Comparison of ENCODE assay signal across 21 mouse cellular contexts in the genomic region with DNA sequence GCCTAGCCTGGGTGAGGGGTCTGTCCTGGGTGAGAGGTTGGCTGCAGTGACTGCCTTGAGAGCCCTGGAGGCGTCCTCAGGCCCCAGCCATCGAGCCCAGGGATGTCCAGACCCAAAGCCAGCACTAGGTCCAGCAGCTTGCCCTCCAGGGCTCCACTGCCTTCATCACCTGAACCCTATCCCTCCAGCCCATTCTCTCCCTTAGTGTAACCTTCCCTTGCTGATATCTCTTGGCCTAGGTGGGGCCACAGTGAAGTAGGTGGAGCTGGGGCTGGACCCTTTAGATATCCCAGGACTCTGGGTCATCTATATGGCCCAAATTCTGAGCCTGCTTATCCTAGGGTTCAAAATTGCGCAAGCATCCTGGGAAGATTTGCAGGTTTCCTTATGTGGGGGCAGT. TPM values are rescaled to one million over a fixed set of nuclear protein-coding genes. Genes with fewer than 3 reads are reported as not detected.
A peak's percentile ranks its signal among the peaks of the same experiment; 100 is the strongest.
DNase-seq lines count a peak whose midpoint lies in the region; ATAC-seq and TF ChIP-seq lines count a peak whose summit lies in the region.
"Had no signal": no experiment of that assay in that cellular context is flagged by ENCODE, and none has a peak within 500 bp of the region (broad histone marks: within the 10 kb centered on the region; RNA-seq: fewer than 3 reads in every experiment).

No protein-coding gene starts in this region.

- TF ChIP-seq CTCF in stomach, postnatal 0 days (IDR thresholded peaks at IDR 0.05; ENCODE audit: low read depth) = no peak

- no peak for DNase-seq in heart, postnatal 25 days (ENCODE audit: low spot score)
- DNase-seq in stomach, postnatal 0 days (ENCODE audit: low spot score) = no peak
- DNase-seq in liver, embryonic 13.5 days = peak; percentile 68
- DNase-seq in adrenal gland, postnatal 10 days = no peak
- DNase-seq in forebrain, embryonic 10.5 days (ENCODE audit: extremely low spot score, low spot score) = no peak
- DNase-seq: adrenal gland, postnatal 25 days; cerebellum, adult 2 months; kidney, adult 9 months; kidney, postnatal 36 days; lung, adult 2 months; thymus, postnatal 14 days had no signal

- intact Hi-C loops in heart, postnatal 25 days (cut with DNase I) = no loop called here

- ATAC-seq in heart, embryonic 12.5 days (ENCODE audit: insufficient number of reproducible peaks, low FRiP score) = peak; percentile 25; the same call in 1 of the 2 replicates
- ATAC-seq in stomach, embryonic 14.5 days (ENCODE audit: insufficient number of reproducible peaks, insufficient read depth, low FRiP score, low read depth) = peak; percentile 2; the same call in 1 of the 2 replicates
- ATAC-seq in stomach, postnatal 0 days (ENCODE audit: low FRiP score, low TSS enrichment) = no peak
- ATAC-seq in liver, embryonic 13.5 days (ENCODE audit: low read depth) = peak; percentile 96
- ATAC-seq in stomach, embryonic 15.5 days (ENCODE audit: insufficient read depth, low FRiP score, low read depth) = peak; percentile 74; the same call in 1 of the 2 replicates
- ATAC-seq: forebrain, embryonic 15.5 days; midbrain, embryonic 15.5 days had no signal

- H3K4me1 ChIP-seq in heart, embryonic 12.5 days (replicated peaks) = no peaks in the 10 kb centered on the region
- H3K4me1 ChIP-seq in stomach, embryonic 14.5 days (ENCODE audit: control insufficient read depth, insufficient read depth, low read length) = no peaks in the 10 kb centered on the region
- H3K4me1 ChIP-seq in stomach, postnatal 0 days (replicated peaks; ENCODE audit: control insufficient read depth, insufficient read depth) = no peaks in the 10 kb centered on the region
- peaks cover 100% of the 10 kb centered on the region for H3K4me1 ChIP-seq in liver, embryonic 13.5 days (replicated peaks)
- H3K4me1 ChIP-seq in stomach, embryonic 15.5 days = peaks cover 5% of the 10 kb centered on the region; the same call in 1 of the 2 replicates
- peaks cover 22% of the 10 kb centered on the region for H3K4me1 ChIP-seq in forebrain, embryonic 10.5 days
- H3K4me1 ChIP-seq: forebrain, embryonic 15.5 days; heart, embryonic 15.5 days; midbrain, embryonic 15.5 days had no signal

- WGBS in heart, embryonic 12.5 days = 72% methylated on average over 3 of the region's 3 CpGs
- WGBS in stomach, embryonic 14.5 days = 75% methylated on average over 3 of the region's 3 CpGs
- WGBS in stomach, postnatal 0 days = 79% methylated on average over 3 of the region's 3 CpGs
- WGBS in liver, embryonic 13.5 days (ENCODE audit: insufficient replicate concordance) = 52% methylated on average over 3 of the region's 3 CpGs
- 66% methylated on average over 3 of the region's 3 CpGs for WGBS in stomach, embryonic 15.5 days
- 76% methylated on average over 3 of the region's 3 CpGs for WGBS in forebrain, embryonic 10.5 days

- no peak for TF ChIP-seq EP300 in stomach, postnatal 0 days (optimal IDR thresholded peaks at IDR 0.05)

- no peak overlapping the region for H3K9ac ChIP-seq in heart, embryonic 12.5 days
- H3K9ac ChIP-seq in stomach, embryonic 14.5 days (replicated peaks; ENCODE audit: low read depth, low read length) = no peak overlapping the region
- no peak overlapping the region for H3K9ac ChIP-seq in stomach, postnatal 0 days (ENCODE audit: low read length)
- peak overlapping the region; percentile 72 for H3K9ac ChIP-seq in liver, embryonic 13.5 days
- H3K9ac ChIP-seq in stomach, embryonic 15.5 days = no peak overlapping the region
- H3K9ac ChIP-seq: forebrain, embryonic 15.5 days; heart, embryonic 15.5 days; midbrain, embryonic 15.5 days had no signal

- no peak overlapping the region for H3K4me3 ChIP-seq in heart, embryonic 12.5 days
- no peak overlapping the region for H3K4me3 ChIP-seq in stomach, embryonic 14.5 days (ENCODE audit: low read depth, low read length)
- H3K4me3 ChIP-seq in stomach, postnatal 0 days (ENCODE audit: low read depth, low read length) = no peak overlapping the region
- peak overlapping the region; percentile 36 for H3K4me3 ChIP-seq in liver, embryonic 13.5 days (replicated peaks)
- H3K4me3 ChIP-seq in stomach, embryonic 15.5 days (replicated peaks) = no peak overlapping the region
- no peak overlapping the region for H3K4me3 ChIP-seq in forebrain, embryonic 10.5 days
- H3K4me3 ChIP-seq: forebrain, embryonic 15.5 days; heart, embryonic 15.5 days; hindbrain, embryonic 10.5 days; megakaryocyte, embryonic 14.5 days; midbrain, embryonic 15.5 days had no signal

- H3K36me3 ChIP-seq in heart, embryonic 12.5 days = no peaks in the 10 kb centered on the region
- no peaks in the 10 kb centered on the region for H3K36me3 ChIP-seq in stomach, embryonic 14.5 days (ENCODE audit: control insufficient read depth, insufficient read depth, low read length)
- H3K36me3 ChIP-seq in stomach, postnatal 0 days (ENCODE audit: control insufficient read depth, insufficient read depth, low read length) = no peaks in the 10 kb centered on the region
- peaks cover 7% of the 10 kb centered on the region for H3K36me3 ChIP-seq in liver, embryonic 13.5 days
- H3K36me3 ChIP-seq in stomach, embryonic 15.5 days = no peaks in the 10 kb centered on the region
- no peaks in the 10 kb centered on the region for H3K36me3 ChIP-seq in forebrain, embryonic 10.5 days (replicated peaks)
- H3K36me3 ChIP-seq: forebrain, embryonic 15.5 days; heart, embryonic 15.5 days; midbrain, embryonic 15.5 days had no signal

- no peak overlapping the region for H3K27ac ChIP-seq in heart, embryonic 12.5 days (ENCODE audit: poor library complexity, severe bottlenecking)
- no peak overlapping the region for H3K27ac ChIP-seq in stomach, embryonic 14.5 days (ENCODE audit: low read length)
- no peak overlapping the region for H3K27ac ChIP-seq in stomach, postnatal 0 days (replicated peaks)
- H3K27ac ChIP-seq in liver, embryonic 13.5 days = peak overlapping the region; percentile 93
- no peak overlapping the region for H3K27ac ChIP-seq in stomach, embryonic 15.5 days
- no peak overlapping the region for H3K27ac ChIP-seq in forebrain, embryonic 10.5 days
- H3K27ac ChIP-seq: forebrain, embryonic 15.5 days; heart, embryonic 15.5 days; hindbrain, embryonic 10.5 days; midbrain, embryonic 15.5 days had no signal

- H3K9me3 ChIP-seq in heart, embryonic 12.5 days (replicated peaks) = no peaks in the 10 kb centered on the region
- H3K9me3 ChIP-seq in stomach, embryonic 14.5 days (ENCODE audit: control insufficient read depth, low read depth, low read length) = no peaks in the 10 kb centered on the region
- no peaks in the 10 kb centered on the region for H3K9me3 ChIP-seq in stomach, postnatal 0 days (ENCODE audit: control insufficient read depth, low read length)
- no peaks in the 10 kb centered on the region for H3K9me3 ChIP-seq in liver, embryonic 13.5 days (replicated peaks)
- no peaks in the 10 kb centered on the region for H3K9me3 ChIP-seq in stomach, embryonic 15.5 days
- H3K9me3 ChIP-seq in forebrain, embryonic 10.5 days = no peaks in the 10 kb centered on the region
- H3K9me3 ChIP-seq: forebrain, embryonic 15.5 days; heart, embryonic 15.5 days; hindbrain, embryonic 10.5 days; megakaryocyte, embryonic 14.5 days; midbrain, embryonic 15.5 days had no signal

- peaks cover 10% of the 10 kb centered on the region; the same call in 1 of the 2 replicates for H3K27me3 ChIP-seq in heart, embryonic 12.5 days (replicated peaks)
- no peaks in the 10 kb centered on the region for H3K27me3 ChIP-seq in stomach, embryonic 14.5 days (ENCODE audit: control insufficient read depth, insufficient read depth, low read length)
- no peaks in the 10 kb centered on the region for H3K27me3 ChIP-seq in stomach, postnatal 0 days (ENCODE audit: control insufficient read depth, insufficient read depth, low read length)
- H3K27me3 ChIP-seq in liver, embryonic 13.5 days = no peaks in the 10 kb centered on the region
- H3K27me3 ChIP-seq in stomach, embryonic 15.5 days (replicated peaks) = no peaks in the 10 kb centered on the region
- no peaks in the 10 kb centered on the region for H3K27me3 ChIP-seq in forebrain, embryonic 10.5 days (ENCODE audit: poor library complexity, severe bottlenecking)
- H3K27me3 ChIP-seq: forebrain, embryonic 15.5 days; heart, embryonic 15.5 days; midbrain, embryonic 15.5 days had no signal

- H3K4me2 ChIP-seq in heart, embryonic 12.5 days = no peak overlapping the region
- no peak overlapping the region for H3K4me2 ChIP-seq in stomach, embryonic 14.5 days (replicated peaks; ENCODE audit: low read depth, low read length)
- H3K4me2 ChIP-seq in stomach, postnatal 0 days (replicated peaks; ENCODE audit: low read depth) = no peak overlapping the region
- H3K4me2 ChIP-seq in liver, embryonic 13.5 days = peak overlapping the region; percentile 66
- H3K4me2 ChIP-seq in stomach, embryonic 15.5 days = no peak overlapping the region
- H3K4me2 ChIP-seq: forebrain, embryonic 15.5 days; heart, embryonic 15.5 days; midbrain, embryonic 15.5 days had no signal

RNA-seq across cellular contexts. Expression of a gene that starts 4.4 kb away (rescaled TPM):
- 1.3 and 1.4 TPM in 2 replicates for polyA plus RNA-seq in heart, embryonic 12.5 days (2016; fragmentation: Nextera tagmentation; extraction: Ambion mirVana)
- not detected for total RNA-seq in heart, postnatal 25 days (2021)
- 1.7 and 2.3 TPM in 2 replicates for polyA plus RNA-seq in stomach, embryonic 14.5 days (2014; fragmentation: Nextera tagmentation; extraction: Ambion mirVana)
- polyA plus RNA-seq in stomach, postnatal 0 days (2015; fragmentation: Nextera tagmentation; extraction: Ambion mirVana) = 2.7 and 3.6 TPM in 2 replicates
- 0.59 and 0.71 TPM in 2 replicates for polyA plus RNA-seq in liver, embryonic 13.5 days (2015; fragmentation: Nextera tagmentation; extraction: Ambion mirVana)
- polyA plus RNA-seq in stomach, embryonic 15.5 days (2015; fragmentation: Nextera tagmentation; extraction: Ambion mirVana) = 2.8 and 2.9 TPM in 2 replicates
- under 1 TPM; 0.27 to 0.55 TPM for total RNA-seq in adrenal gland, postnatal 10 days (2021)
- polyA plus RNA-seq in forebrain, embryonic 10.5 days (2016; fragmentation: Nextera tagmentation; extraction: Ambion mirVana) = 3.4 and 4.4 TPM in 2 replicates
- total RNA-seq: gastrocnemius, postnatal 4 days; MEL had no signal

RNA-seq across cellular contexts. Expression of a gene that starts 6.1 kb away (rescaled TPM):
- 12.9 and 16.2 TPM in 2 replicates for polyA plus RNA-seq in heart, embryonic 12.5 days (2016; fragmentation: Nextera tagmentation; extraction: Ambion mirVana)
- under 1 TPM; 0.62 to 0.64 TPM for total RNA-seq in heart, postnatal 25 days (2021)
- polyA plus RNA-seq in stomach, embryonic 14.5 days (2014; fragmentation: Nextera tagmentation; extraction: Ambion mirVana) = 57.2 and 59.2 TPM in 2 replicates
- polyA plus RNA-seq in stomach, postnatal 0 days (2015; fragmentation: Nextera tagmentation; extraction: Ambion mirVana) = 84.2 and 105 TPM in 2 replicates
- 23.9 and 26.7 TPM in 2 replicates for polyA plus RNA-seq in liver, embryonic 13.5 days (2015; fragmentation: Nextera tagmentation; extraction: Ambion mirVana)
- 67.7 and 73.3 TPM in 2 replicates for polyA plus RNA-seq in stomach, embryonic 15.5 days (2015; fragmentation: Nextera tagmentation; extraction: Ambion mirVana)
- 1 to 10 TPM; 6.5 to 7.8 TPM for total RNA-seq in adrenal gland, postnatal 10 days (2021)
- polyA plus RNA-seq in forebrain, embryonic 10.5 days (2016; fragmentation: Nextera tagmentation; extraction: Ambion mirVana) = 50.8 and 53.8 TPM in 2 replicates

RNA-seq across cellular contexts. Expression of a gene that starts 15.6 kb away (rescaled TPM):
- 2.5 and 3.5 TPM in 2 replicates for polyA plus RNA-seq in heart, embryonic 12.5 days (2016; fragmentation: Nextera tagmentation; extraction: Ambion mirVana)
- 1 to 10 TPM; 3.2 to 4.7 TPM for total RNA-seq in heart, postnatal 25 days (2021)
- polyA plus RNA-seq in stomach, embryonic 14.5 days (2014; fragmentation: Nextera tagmentation; extraction: Ambion mirVana) = 5.3 and 6.1 TPM in 2 replicates
- 2.8 and 3.5 TPM in 2 replicates for polyA plus RNA-seq in stomach, postnatal 0 days (2015; fragmentation: Nextera tagmentation; extraction: Ambion mirVana)
- polyA plus RNA-seq in liver, embryonic 13.5 days (2015; fragmentation: Nextera tagmentation; extraction: Ambion mirVana) = 12.2 and 15.5 TPM in 2 replicates
- polyA plus RNA-seq in stomach, embryonic 15.5 days (2015; fragmentation: Nextera tagmentation; extraction: Ambion mirVana) = 5.4 and 7.2 TPM in 2 replicates
- total RNA-seq in adrenal gland, postnatal 10 days (2021) = 1 to 10 TPM; 6.8 to 8.6 TPM
- 15.5 and 15.6 TPM in 2 replicates for polyA plus RNA-seq in forebrain, embryonic 10.5 days (2016; fragmentation: Nextera tagmentation; extraction: Ambion mirVana)

RNA-seq across cellular contexts. Expression of a gene that starts 15.7 kb away (rescaled TPM):
- polyA plus RNA-seq in heart, embryonic 12.5 days (2016; fragmentation: Nextera tagmentation; extraction: Ambion mirVana) = 74.1 and 78.2 TPM in 2 replicates
- total RNA-seq in heart, postnatal 25 days (2021) = 100 to 1,000 TPM; 106 to 112 TPM
- polyA plus RNA-seq in stomach, embryonic 14.5 days (2014; fragmentation: Nextera tagmentation; extraction: Ambion mirVana) = 79.4 and 85.5 TPM in 2 replicates
- polyA plus RNA-seq in stomach, postnatal 0 days (2015; fragmentation: Nextera tagmentation; extraction: Ambion mirVana) = 118 and 125 TPM in 2 replicates
- 91.5 and 104 TPM in 2 replicates for polyA plus RNA-seq in liver, embryonic 13.5 days (2015; fragmentation: Nextera tagmentation; extraction: Ambion mirVana)
- polyA plus RNA-seq in stomach, embryonic 15.5 days (2015; fragmentation: Nextera tagmentation; extraction: Ambion mirVana) = 113 and 123 TPM in 2 replicates
- total RNA-seq in adrenal gland, postnatal 10 days (2021) = 10 to 100 TPM; 87.8 to 91.9 TPM
- 80.6 and 82.7 TPM in 2 replicates for polyA plus RNA-seq in forebrain, embryonic 10.5 days (2016; fragmentation: Nextera tagmentation; extraction: Ambion mirVana)

RNA-seq across cellular contexts. Expression of a gene that starts 19.1 kb away (rescaled TPM):
- polyA plus RNA-seq in heart, embryonic 12.5 days (2016; fragmentation: Nextera tagmentation; extraction: Ambion mirVana) = 56.4 and 59.3 TPM in 2 replicates
- 10 to 100 TPM; 29.8 to 31.6 TPM for total RNA-seq in heart, postnatal 25 days (2021)
- polyA plus RNA-seq in stomach, embryonic 14.5 days (2014; fragmentation: Nextera tagmentation; extraction: Ambion mirVana) = 69.0 and 72.1 TPM in 2 replicates
- 19.1 and 19.9 TPM in 2 replicates for polyA plus RNA-seq in stomach, postnatal 0 days (2015; fragmentation: Nextera tagmentation; extraction: Ambion mirVana)
- 32.6 and 34.9 TPM in 2 replicates for polyA plus RNA-seq in liver, embryonic 13.5 days (2015; fragmentation: Nextera tagmentation; extraction: Ambion mirVana)
- polyA plus RNA-seq in stomach, embryonic 15.5 days (2015; fragmentation: Nextera tagmentation; extraction: Ambion mirVana) = 58.8 and 63.4 TPM in 2 replicates
- 10 to 100 TPM; 69.9 to 75.3 TPM for total RNA-seq in adrenal gland, postnatal 10 days (2021)
- polyA plus RNA-seq in forebrain, embryonic 10.5 days (2016; fragmentation: Nextera tagmentation; extraction: Ambion mirVana) = 121 and 124 TPM in 2 replicates
